Mouse (Mus musculus) MEL (cell line): ENCODE measurements at regions not wholly inside any gene's neighbourhood (a gene's known extent, or its start where the extent isn't known, plus 50 kb on each side); places are given as distances from the start of the nearest gene placed in this dataset.

Experiments
- DNase-seq: peaks from one replicate; pipeline ENCODE4 v3.0.0; 2011; ENCODE audit warnings: low read depth, low spot score
- H3K27ac ChIP-seq: 2 replicates; pipeline ENCODE4 v1.5.1; 2012; ENCODE audit warnings: low read depth, mild to moderate bottlenecking, control low read depth, low read length, moderate library complexity; ENCODE audit not compliant: control insufficient read depth
- H3K27me3 ChIP-seq, 2 experiments: fragments of 150-350 bp in 1 of 2; sonication (generic) in 1 of 2; 2 replicates each; pipeline ENCODE4 v1.6.1; 2012; ENCODE audit warnings: low read length in 2 of 2, mild to moderate bottlenecking in 2 of 2, improper control_type of control experiment in 1 of 2, moderate library complexity in 1 of 2; ENCODE audit not compliant: insufficient read depth in 2 of 2, control insufficient read depth in 1 of 2
- H3K36me3 ChIP-seq, 2 experiments: 2 replicates each; pipeline ENCODE4 v1.6.1; 2012 to 2014; ENCODE audit warnings: low read length in 2 of 2, improper control_type of control experiment in 1 of 2, inconsistent platforms in 1 of 2, mild to moderate bottlenecking in 1 of 2; ENCODE audit not compliant: insufficient read depth in 2 of 2, control insufficient read depth in 1 of 2
- H3K4me1 ChIP-seq, 2 experiments: fragments of 150-350 bp in 1 of 2; sonication (generic) in 1 of 2; 2 replicates each; pipeline ENCODE4 v1.6.1; 2012; ENCODE audit warnings: low read length in 2 of 2, improper control_type of control experiment in 1 of 2, mild to moderate bottlenecking in 1 of 2; ENCODE audit not compliant: insufficient read depth in 2 of 2, control insufficient read depth in 1 of 2
- H3K4me3 ChIP-seq, 2 experiments: fragments of 150-350 bp in 1 of 2; sonication (generic) in 1 of 2; 2 replicates each; pipeline ENCODE4 v1.5.1; 2012; ENCODE audit warnings: low read depth in 2 of 2, low read length in 2 of 2, mild to moderate bottlenecking in 2 of 2, moderate library complexity in 2 of 2, control low read depth in 1 of 2, improper control_type of control experiment in 1 of 2; ENCODE audit not compliant: control insufficient read depth in 1 of 2, insufficient read depth in 1 of 2
- H3K79me2 ChIP-seq: 2 replicates; pipeline ENCODE4 v1.6.1; 2012; ENCODE audit warnings: mild to moderate bottlenecking, low read length, moderate library complexity; ENCODE audit not compliant: control insufficient read depth, poor library complexity, insufficient read depth
- H3K9ac ChIP-seq: 2 replicates; pipeline ENCODE4 v1.6.1; 2012; ENCODE audit warnings: low read depth, mild to moderate bottlenecking, control low read depth, low read length, moderate library complexity; ENCODE audit not compliant: control insufficient read depth, poor library complexity, severe bottlenecking
- H3K9me3 ChIP-seq: fragments of 150-350 bp; sonication (generic); replicated peaks from 2 replicates; pipeline ENCODE4 v1.6.1; 2012; ENCODE audit warnings: mild to moderate bottlenecking, low read length, improper control_type of control experiment, moderate library complexity; ENCODE audit not compliant: insufficient read depth
- BHLHE40 ChIP-seq: IDR thresholded peaks from 2 replicates; pipeline ENCODE4 v1.6.1; 2012; ENCODE audit warnings: low read depth, mild to moderate bottlenecking, inconsistent platforms, low read length, improper control_type of control experiment, borderline replicate concordance
- CTCF ChIP-seq, 3 experiments: IDR thresholded peaks in 2 of 3; conservative IDR thresholded peaks in 1 of 3; 2 replicates each; pipeline ENCODE4 v1.5.1; 2011 to 2012; ENCODE audit warnings: low read length in 3 of 3, low read depth in 2 of 3, mild to moderate bottlenecking in 2 of 3, improper control_type of control experiment in 1 of 3, inconsistent platforms in 1 of 3, mixed read lengths in 1 of 3, moderate library complexity in 1 of 3; ENCODE audit not compliant: control insufficient read depth in 1 of 3, insufficient read depth in 1 of 3, poor library complexity in 1 of 3, severe bottlenecking in 1 of 3
- E2F4 ChIP-seq: IDR thresholded peaks from 2 replicates; pipeline ENCODE4 v1.6.1; 2011; ENCODE audit warnings: low read depth, low read length, improper control_type of control experiment, borderline replicate concordance
- ELF1 ChIP-seq: IDR thresholded peaks from 2 replicates; pipeline ENCODE4 v1.6.1; 2014; ENCODE audit warnings: low read depth, mild to moderate bottlenecking, inconsistent platforms, low read length, improper control_type of control experiment, moderate library complexity
- EP300 ChIP-seq, 2 experiments: IDR thresholded peaks; 2 replicates each; pipeline ENCODE4 v1.6.1; 2011; ENCODE audit warnings: improper control_type of control experiment in 2 of 2, low read length in 2 of 2, low read depth in 1 of 2, mild to moderate bottlenecking in 1 of 2
- GABPA ChIP-seq: IDR thresholded peaks from 2 replicates; pipeline ENCODE4 v1.6.1; 2012; ENCODE audit warnings: low read depth, mild to moderate bottlenecking, inconsistent platforms, low read length, improper control_type of control experiment, moderate library complexity
- HCFC1 ChIP-seq: IDR thresholded peaks from 2 replicates; pipeline ENCODE4 v1.6.1; 2012; ENCODE audit warnings: low read depth, mild to moderate bottlenecking, inconsistent platforms, low read length, improper control_type of control experiment, moderate library complexity
- JUND ChIP-seq: IDR thresholded peaks from 2 replicates; pipeline ENCODE4 v1.6.1; 2011; ENCODE audit warnings: low read depth, mild to moderate bottlenecking, improper control_type of control experiment, low read length
- KAT2A ChIP-seq: conservative IDR thresholded peaks from 2 replicates; pipeline ENCODE4 v1.6.1; 2012; ENCODE audit warnings: low read depth, low read length, improper control_type of control experiment, inconsistent platforms
- MAX ChIP-seq: IDR thresholded peaks from 2 replicates; pipeline ENCODE4 v1.6.1; 2011; ENCODE audit warnings: low read length, improper control_type of control experiment
- MAZ ChIP-seq: IDR thresholded peaks from 2 replicates; pipeline ENCODE4 v1.6.1; 2012; ENCODE audit warnings: low read depth, mild to moderate bottlenecking, inconsistent platforms, low read length, improper control_type of control experiment
- POLR2A ChIP-seq, 2 experiments: IDR thresholded peaks; 2 replicates each; pipeline ENCODE4 v1.6.1; 2011 to 2012; ENCODE audit warnings: low read length in 2 of 2, mild to moderate bottlenecking in 2 of 2, control low read depth in 1 of 2, improper control_type of control experiment in 1 of 2, low read depth in 1 of 2, moderate library complexity in 1 of 2; ENCODE audit not compliant: control insufficient read depth in 1 of 2, insufficient read depth in 1 of 2, poor library complexity in 1 of 2
- POLR2AphosphoS2 ChIP-seq: IDR thresholded peaks from 2 replicates; pipeline ENCODE4 v1.6.1; 2011; ENCODE audit warnings: low read length, improper control_type of control experiment
- POLR2AphosphoS5 ChIP-seq: IDR thresholded peaks from 2 replicates; pipeline ENCODE4 v1.6.1; 2012; ENCODE audit warnings: low read depth, borderline replicate concordance, mild to moderate bottlenecking, inconsistent platforms, low read length, moderate library complexity, mixed read lengths
- RAD21 ChIP-seq: IDR thresholded peaks from 2 replicates; pipeline ENCODE4 v1.6.1; 2011; ENCODE audit warnings: mild to moderate bottlenecking, low read depth, low read length, improper control_type of control experiment
- RCOR1 ChIP-seq: IDR thresholded peaks from 2 replicates; pipeline ENCODE4 v1.6.1; 2012; ENCODE audit warnings: low read depth, mild to moderate bottlenecking, inconsistent platforms, low read length, improper control_type of control experiment
- SIN3A ChIP-seq: IDR thresholded peaks from 2 replicates; pipeline ENCODE4 v1.6.1; 2012; ENCODE audit warnings: low read length, improper control_type of control experiment, inconsistent platforms
- SMC3 ChIP-seq: IDR thresholded peaks from 2 replicates; pipeline ENCODE4 v1.6.1; 2011; ENCODE audit warnings: low read depth, low read length, improper control_type of control experiment
- UBTF ChIP-seq: IDR thresholded peaks from 2 replicates; pipeline ENCODE4 v1.6.1; 2012; ENCODE audit warnings: low read depth, mild to moderate bottlenecking, inconsistent platforms, low read length, improper control_type of control experiment, moderate library complexity, borderline replicate concordance; ENCODE audit not compliant: insufficient read depth
- USF2 ChIP-seq, 2 experiments: IDR thresholded peaks; 2 replicates each; pipeline ENCODE4 v1.6.1; 2011 to 2012; ENCODE audit warnings: improper control_type of control experiment in 2 of 2, low read length in 2 of 2, borderline replicate concordance in 1 of 2, inconsistent platforms in 1 of 2, low read depth in 1 of 2, mild to moderate bottlenecking in 1 of 2; ENCODE audit not compliant: insufficient read depth in 1 of 2
- ZC3H11A ChIP-seq: IDR thresholded peaks from 2 replicates; pipeline ENCODE4 v1.6.1; 2012; ENCODE audit warnings: low read depth, mild to moderate bottlenecking, inconsistent platforms, low read length, improper control_type of control experiment

GRCm38 (mm10) chr3:39571444-39572237, 684.9 kb downstream of the Fat4 start:
- Histone ChIP-seq H3K9ac (no peak overlapping the region), H3K4me1 (no peaks in the 10 kb centered on the region), H3K9me3 (no peaks in the 10 kb centered on the region), H3K27ac (no peak overlapping the region), H3K27me3 (no peaks in the 10 kb centered on the region), H3K36me3 (no peaks in the 10 kb centered on the region), H3K79me2 (no peaks in the 10 kb centered on the region), H3K4me3 (no peak overlapping the region)
- DNase-seq = no peak
- TF ChIP-seq KAT2A (no peak), ZC3H11A (no peak)

- DNase-seq = no peak
- H3K36me3 ChIP-seq = no peaks in the 10 kb centered on the region
- no peak overlapping the region for H3K9ac ChIP-seq
- H3K9me3 ChIP-seq = no peaks in the 10 kb centered on the region
- no peaks in the 10 kb centered on the region for H3K27me3 ChIP-seq
- H3K4me1 ChIP-seq = no peaks in the 10 kb centered on the region
- no peak overlapping the region for H3K27ac ChIP-seq
- TF ChIP-seq RAD21 (no peak), USF2 (IDR thresholded peaks at IDR 0.05; ENCODE audit: borderline replicate concordance in 1 of 2, insufficient read depth in 1 of 2, low read depth in 1 of 2, low read length in 2 of 2) (no peak), MAX (no peak), RCOR1 (no peak), SMC3 (no peak), JUND (no peak), HCFC1 (no peak), GABPA (no peak), CTCF (IDR thresholded peaks at IDR 0.05 in 2 of 3, conservative IDR thresholded peaks at IDR 0.05 in 1 of 3; ENCODE audit: control insufficient read depth in 1 of 3, insufficient read depth in 1 of 3, low read depth in 2 of 3, low read length in 3 of 3, poor library complexity in 1 of 3, severe bottlenecking in 1 of 3) (no peak), POLR2A (IDR thresholded peaks at IDR 0.05; ENCODE audit: control insufficient read depth in 1 of 2, insufficient read depth in 1 of 2, low read depth in 1 of 2, low read length in 2 of 2, poor library complexity in 1 of 2) (no peak), ZC3H11A (no peak), MAZ (no peak), ELF1 (no peak), UBTF (no peak), E2F4 (no peak), POLR2AphosphoS5 (no peak), SIN3A (no peak), EP300 (IDR thresholded peaks at IDR 0.05; ENCODE audit: low read depth in 1 of 2, low read length in 2 of 2) (no peak), POLR2AphosphoS2 (no peak), BHLHE40 (no peak)
- H3K4me3 ChIP-seq = no peak overlapping the region
- no peaks in the 10 kb centered on the region for H3K79me2 ChIP-seq
Measured at GRCm38 (mm10) chr3:39575200-39575599, 688.5 kb downstream of the Fat4 start.
